Mouse (Mus musculus): ENCODE measurements around the gene Inpp4a. TPM values are rescaled to one million over a fixed set of nuclear protein-coding genes. Genes with fewer than 3 reads are reported as not detected.

The Inpp4a gene
- total and polyA plus RNA-seq, 2 experiments = 8.1 to 12.4 TPM

- peak; percentile 90 for DNase-seq (ENCODE audit: extremely low read depth, low read depth, low spot score)
- Histone ChIP-seq H3K36me3 (ENCODE audit: control insufficient read depth, insufficient read depth, low read length) (peaks cover under 1% of the 10 kb centered on the region; the same call in 1 of the 2 replicates), H3K4me3 (ENCODE audit: insufficient read depth, low read depth, low read length) (no peak overlapping the region), H3K79me2 (ENCODE audit: control insufficient read depth, insufficient read depth, low read length) (no peaks in the 10 kb centered on the region), H3K27me3 (ENCODE audit: control insufficient read depth, insufficient read depth, low read length) (no peaks in the 10 kb centered on the region), H3K9ac (ENCODE audit: low read depth, low read length) (no peak overlapping the region), H3K4me1 (ENCODE audit: control insufficient read depth, insufficient read depth, low read length) (peaks cover 13% of the 10 kb centered on the region), H3K27ac (replicated peaks; ENCODE audit: insufficient read depth, low read depth, low read length) (peak overlapping the region; percentile 58)
- WGBS = 53% methylated on average over 3 of the region's 3 CpGs
- TF ChIP-seq POLR2A (IDR thresholded peaks at IDR 0.05; ENCODE audit: extremely low read depth, insufficient read depth, low read length) (no peak), CTCF (IDR thresholded peaks at IDR 0.05; ENCODE audit: low read depth, low read length) (no peak)
These were observed 61.1 kb downstream of the Inpp4a start for GRCm38 (mm10) chr1:37360781-37361180.

DNA sequence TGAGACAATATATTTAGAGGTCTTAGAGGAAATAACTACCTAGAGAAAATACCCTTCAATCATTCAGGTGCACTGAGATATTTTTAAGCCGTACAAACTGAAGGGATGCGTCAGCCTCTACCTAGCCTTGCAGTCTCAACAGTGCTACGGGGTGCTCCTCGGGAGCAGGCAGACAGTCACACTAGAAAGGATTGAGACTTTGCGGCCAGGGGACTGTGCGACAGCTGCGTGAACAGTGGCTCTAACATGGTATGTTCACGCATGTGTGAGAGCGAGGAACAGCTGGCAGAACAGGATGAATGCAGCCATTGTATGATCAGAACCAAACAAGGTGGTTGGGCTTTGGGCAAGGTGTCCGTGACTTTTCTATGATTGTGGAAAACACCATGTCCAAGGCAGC lies 63.1 kb downstream of the Inpp4a start:
- TF ChIP-seq CTCF (IDR thresholded peaks at IDR 0.05; ENCODE audit: low read depth, low read length) (no peak), POLR2A (IDR thresholded peaks at IDR 0.05; ENCODE audit: extremely low read depth, insufficient read depth, low read length) (no peak)
- peaks cover 7% of the 10 kb centered on the region; the same call in 1 of the 2 replicates for H3K36me3 ChIP-seq (ENCODE audit: control insufficient read depth, insufficient read depth, low read length)
- no peaks in the 10 kb centered on the region for H3K27me3 ChIP-seq (ENCODE audit: control insufficient read depth, insufficient read depth, low read length)
- no peak overlapping the region for H3K9ac ChIP-seq (ENCODE audit: low read depth, low read length)
- no peaks in the 10 kb centered on the region for H3K79me2 ChIP-seq (ENCODE audit: control insufficient read depth, insufficient read depth, low read length)
- WGBS = 97% methylated on average over 10 of the region's 10 CpGs
- DNase-seq (ENCODE audit: extremely low read depth, low read depth, low spot score) = no peak
- H3K4me1 ChIP-seq (ENCODE audit: control insufficient read depth, insufficient read depth, low read length) = peaks cover 13% of the 10 kb centered on the region
- H3K27ac ChIP-seq (replicated peaks; ENCODE audit: insufficient read depth, low read depth, low read length) = no peak overlapping the region
- no peak overlapping the region for H3K4me3 ChIP-seq (ENCODE audit: insufficient read depth, low read depth, low read length)

- no peak for DNase-seq (ENCODE audit: extremely low read depth, low read depth, low spot score)
- Histone ChIP-seq H3K4me3 (ENCODE audit: insufficient read depth, low read depth, low read length) (no peak overlapping the region), H3K27ac (replicated peaks; ENCODE audit: insufficient read depth, low read depth, low read length) (no peak overlapping the region), H3K36me3 (ENCODE audit: control insufficient read depth, insufficient read depth, low read length) (peaks cover 26% of the 10 kb centered on the region), H3K79me2 (ENCODE audit: control insufficient read depth, insufficient read depth, low read length) (no peaks in the 10 kb centered on the region), H3K9ac (ENCODE audit: low read depth, low read length) (no peak overlapping the region), H3K27me3 (ENCODE audit: control insufficient read depth, insufficient read depth, low read length) (no peaks in the 10 kb centered on the region), H3K4me1 (ENCODE audit: control insufficient read depth, insufficient read depth, low read length) (no peaks in the 10 kb centered on the region)
- WGBS = 95% methylated on average over 10 of the region's 10 CpGs
- TF ChIP-seq CTCF (IDR thresholded peaks at IDR 0.05; ENCODE audit: low read depth, low read length) = no peak
- no peak for TF ChIP-seq POLR2A (IDR thresholded peaks at IDR 0.05; ENCODE audit: extremely low read depth, insufficient read depth, low read length)
These were observed 68.5 kb downstream of the Inpp4a start for GRCm38 (mm10) chr1:37368125-37368524.

DNA sequence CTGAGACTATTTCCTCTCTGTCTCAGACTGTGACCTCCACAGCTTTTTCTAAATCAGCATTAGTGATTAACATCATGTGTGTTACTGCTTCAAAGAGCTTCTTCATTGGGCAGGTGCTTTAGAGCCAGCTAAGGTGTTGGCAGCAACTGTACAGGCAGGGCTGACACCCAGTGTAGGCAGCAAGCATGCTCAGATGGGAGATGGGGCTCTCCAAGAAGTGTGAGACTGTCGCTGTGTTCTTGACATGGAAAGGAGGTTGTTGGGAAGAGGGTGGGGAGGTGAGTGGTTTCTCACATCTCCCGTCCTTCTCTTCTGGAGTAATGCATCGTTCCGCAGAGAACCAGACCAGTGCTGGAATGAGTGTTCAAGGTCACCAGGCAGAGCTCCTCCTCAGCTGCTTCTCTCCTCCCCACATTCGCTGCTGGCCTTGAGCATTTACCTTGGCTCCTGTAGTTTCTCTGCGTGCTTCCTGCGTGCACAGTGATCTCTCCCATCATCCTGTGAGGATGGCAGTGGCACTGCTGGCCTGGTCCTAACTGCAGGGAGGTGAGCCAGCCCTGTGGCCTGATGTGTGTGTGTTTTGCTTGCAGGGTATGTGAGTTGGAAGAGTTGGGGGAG lies 69.2 kb downstream of the Inpp4a start:
- no peak for DNase-seq (ENCODE audit: extremely low read depth, low read depth, low spot score)
- no peak overlapping the region for H3K4me3 ChIP-seq (ENCODE audit: insufficient read depth, low read depth, low read length)
- peaks cover 26% of the 10 kb centered on the region for H3K36me3 ChIP-seq (ENCODE audit: control insufficient read depth, insufficient read depth, low read length)
- TF ChIP-seq POLR2A (IDR thresholded peaks at IDR 0.05; ENCODE audit: extremely low read depth, insufficient read depth, low read length) = no peak
- no peak overlapping the region for H3K27ac ChIP-seq (replicated peaks; ENCODE audit: insufficient read depth, low read depth, low read length)
- no peaks in the 10 kb centered on the region for H3K79me2 ChIP-seq (ENCODE audit: control insufficient read depth, insufficient read depth, low read length)
- no peaks in the 10 kb centered on the region for H3K4me1 ChIP-seq (ENCODE audit: control insufficient read depth, insufficient read depth, low read length)
- no peaks in the 10 kb centered on the region for H3K27me3 ChIP-seq (ENCODE audit: control insufficient read depth, insufficient read depth, low read length)
- no peak overlapping the region for H3K9ac ChIP-seq (ENCODE audit: low read depth, low read length)
- 87% methylated on average over 7 of the region's 7 CpGs for WGBS

GRCm38 (mm10) chr1:37376177-37376576 lies 76.5 kb downstream of the Inpp4a start:
- H3K27me3 ChIP-seq (ENCODE audit: control insufficient read depth, insufficient read depth, low read length) = no peaks in the 10 kb centered on the region
- H3K9ac ChIP-seq (ENCODE audit: low read depth, low read length) = no peak overlapping the region
- H3K4me3 ChIP-seq (ENCODE audit: insufficient read depth, low read depth, low read length) = no peak overlapping the region
- 98% methylated on average over 8 of the region's 8 CpGs for WGBS
- no peaks in the 10 kb centered on the region for H3K4me1 ChIP-seq (ENCODE audit: control insufficient read depth, insufficient read depth, low read length)
- peaks cover 14% of the 10 kb centered on the region for H3K36me3 ChIP-seq (ENCODE audit: control insufficient read depth, insufficient read depth, low read length)
- TF ChIP-seq POLR2A (IDR thresholded peaks at IDR 0.05; ENCODE audit: extremely low read depth, insufficient read depth, low read length) (no peak), CTCF (IDR thresholded peaks at IDR 0.05; ENCODE audit: low read depth, low read length) (no peak)
- no peak for DNase-seq (ENCODE audit: extremely low read depth, low read depth, low spot score)
- no peaks in the 10 kb centered on the region for H3K79me2 ChIP-seq (ENCODE audit: control insufficient read depth, insufficient read depth, low read length)
- no peak overlapping the region for H3K27ac ChIP-seq (replicated peaks; ENCODE audit: insufficient read depth, low read depth, low read length)

DNA sequence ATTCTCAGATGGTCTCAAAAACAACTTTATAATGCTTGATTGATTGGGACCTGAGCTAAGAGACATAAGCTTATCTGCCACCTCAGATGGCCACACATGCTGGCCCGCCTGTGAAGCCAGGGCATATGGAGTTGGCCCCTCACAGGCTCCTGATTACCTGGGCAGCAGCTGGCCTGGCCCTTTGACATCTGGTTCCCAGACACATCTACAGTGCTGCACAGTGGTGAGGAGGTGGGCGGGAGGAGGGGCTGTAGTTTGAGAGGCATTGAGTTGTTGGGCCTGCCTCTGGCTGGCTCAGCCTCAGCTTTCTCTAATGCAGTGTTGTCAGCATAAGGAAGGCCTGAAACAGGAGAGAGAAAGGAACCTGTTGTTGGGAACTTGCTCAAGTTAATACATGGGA lies 77.1 kb downstream of the Inpp4a start:
- peaks cover 10% of the 10 kb centered on the region for H3K36me3 ChIP-seq (ENCODE audit: control insufficient read depth, insufficient read depth, low read length)
- H3K4me3 ChIP-seq (ENCODE audit: insufficient read depth, low read depth, low read length) = no peak overlapping the region
- no peaks in the 10 kb centered on the region for H3K79me2 ChIP-seq (ENCODE audit: control insufficient read depth, insufficient read depth, low read length)
- no peak for DNase-seq (ENCODE audit: extremely low read depth, low read depth, low spot score)
- 93% methylated on average over 2 of the region's 2 CpGs for WGBS
- TF ChIP-seq CTCF (IDR thresholded peaks at IDR 0.05; ENCODE audit: low read depth, low read length) (no peak), POLR2A (IDR thresholded peaks at IDR 0.05; ENCODE audit: extremely low read depth, insufficient read depth, low read length) (no peak)
- no peaks in the 10 kb centered on the region for H3K4me1 ChIP-seq (ENCODE audit: control insufficient read depth, insufficient read depth, low read length)
- H3K27ac ChIP-seq (replicated peaks; ENCODE audit: insufficient read depth, low read depth, low read length) = no peak overlapping the region
- H3K9ac ChIP-seq (ENCODE audit: low read depth, low read length) = no peak overlapping the region
- no peaks in the 10 kb centered on the region for H3K27me3 ChIP-seq (ENCODE audit: control insufficient read depth, insufficient read depth, low read length)
